Mouse (Mus musculus) heart, postnatal 25 days (tissue): ENCODE data around the gene Nxpe2. TPM values are rescaled to one million over a fixed set of nuclear protein-coding genes. Genes with fewer than 3 reads are reported as not detected.
A peak's percentile ranks its signal among the peaks of the same experiment; 100 is the strongest.

Source experiments
- DNase-seq: peaks from one replicate; pipeline ENCODE4 v3.0.0; 2022; ENCODE audit warnings: low spot score
- intact Hi-C: fragments of 180-260 bp; cut with DNase I; formaldehyde crosslinking; loops from one replicate; pipeline ENCODE4 v1.15.1; 2025
- total RNA-seq, 2 experiments: library from RNA; stranded (reverse); gene quantifications; 2 replicates each; pipeline ENCODE4 v1.2.3; 2021

Nxpe2 gene
- 1 to 10 TPM; 1.2 to 2.0 TPM for total RNA-seq

- no peak for DNase-seq
- intact Hi-C loops: no loop called here
Measured at GRCm38 (mm10) chr9:48353148-48353698, at the start of gene Nxpe2. Gene Nxpe2, minus strand, starts transcription at chr9:48353454.

GRCm38 (mm10) chr9:48389983-48390382 lies 36.7 kb upstream of the Nxpe2 start:
- intact Hi-C loops: no loop called here
- no peak for DNase-seq

GRCm38 (mm10) chr9:48388451-48388850 lies 35.2 kb upstream of the Nxpe2 start:
- intact Hi-C loops: no loop called here
- no peak for DNase-seq

GRCm38 (mm10) chr9:48374357-48374756 lies 21.1 kb upstream of the Nxpe2 start:
- intact Hi-C loops: no loop called here
- no peak for DNase-seq

GRCm38 (mm10) chr9:48373232-48373878 lies 20.1 kb upstream of the Nxpe2 start:
- intact Hi-C loops: no loop called here
- DNase-seq: no peak

- no peak for DNase-seq
- intact Hi-C loops: no loop called here
Measured at GRCm38 (mm10) chr9:48362743-48363142, 9.5 kb upstream of the Nxpe2 start.

GRCm38 (mm10) chr9:48361815-48362631 lies 8.8 kb upstream of the Nxpe2 start:
- DNase-seq: no peak
- intact Hi-C loops: no loop called here

- intact Hi-C loops: no loop called here
Measured at GRCm38 (mm10) chr9:48360826-48361225, 7.6 kb upstream of the Nxpe2 start.

GRCm38 (mm10) chr9:48357097-48357496 lies 3.8 kb upstream of the Nxpe2 start:
- no peak for DNase-seq
- intact Hi-C loops: no loop called here

More at GRCm38 (mm10) chr9:48360826-48361225, 7.6 kb upstream of the Nxpe2 start:
- DNase-seq: no peak

GRCm38 (mm10) chr9:48354793-48355192 lies 1.5 kb upstream of the Nxpe2 start:
- intact Hi-C loops: loop anchor here (1.0 to 2.0 kb wide), 2 partner anchors 50 to 88 kb away; no protein-coding TSS in a partner anchor
- DNase-seq: peak; percentile 62

GRCm38 (mm10) chr9:48354122-48354521 lies 868 bp upstream of the Nxpe2 start:
- intact Hi-C loops: loop anchor here (2.0 kb wide), 1 partner anchor 49 kb away; no protein-coding TSS in a partner anchor

GRCm38 (mm10) chr9:48345866-48346265 lies 7.4 kb downstream of the Nxpe2 start:
- no peak for DNase-seq
- intact Hi-C loops: no loop called here

More at GRCm38 (mm10) chr9:48354122-48354521, 868 bp upstream of the Nxpe2 start:
- no peak for DNase-seq

- intact Hi-C loops: no loop called here
- no peak for DNase-seq
Measured at GRCm38 (mm10) chr9:48345456-48345855, 7.8 kb downstream of the Nxpe2 start.

- intact Hi-C loops: no loop called here
- no peak for DNase-seq
Measured at GRCm38 (mm10) chr9:48340708-48341380, 12.4 kb downstream of the Nxpe2 start.

GRCm38 (mm10) chr9:48339563-48339962 lies 13.7 kb downstream of the Nxpe2 start:
- no peak for DNase-seq
- intact Hi-C loops: no loop called here

- intact Hi-C loops: no loop called here
- DNase-seq: no peak
Measured at GRCm38 (mm10) chr9:48338783-48339455, 14.3 kb downstream of the Nxpe2 start.

GRCm38 (mm10) chr9:48329597-48329996 lies 23.7 kb downstream of the Nxpe2 start:
- intact Hi-C loops: no loop called here
- DNase-seq: no peak

GRCm38 (mm10) chr9:48326338-48326737 lies 26.9 kb downstream of the Nxpe2 start:
- DNase-seq: peak; percentile 33
- intact Hi-C loops: no loop called here

- intact Hi-C loops: no loop called here
- DNase-seq: no peak
Measured at GRCm38 (mm10) chr9:48315825-48316224, 37.4 kb downstream of the Nxpe2 start.

- intact Hi-C loops: no loop called here
- DNase-seq: peak; percentile 17
Measured at GRCm38 (mm10) chr9:48314194-48314593, 39.1 kb downstream of the Nxpe2 start.
